Mouse (Mus musculus): Measurements from ENCODE around the gene Lrch1. TPM values are rescaled to one million over a fixed set of nuclear protein-coding genes. Genes with fewer than 3 reads are reported as not detected.

Gene Lrch1
- polyA plus RNA-seq, 1 experiment from 2014 or later, result 10.1 TPM

DNA sequence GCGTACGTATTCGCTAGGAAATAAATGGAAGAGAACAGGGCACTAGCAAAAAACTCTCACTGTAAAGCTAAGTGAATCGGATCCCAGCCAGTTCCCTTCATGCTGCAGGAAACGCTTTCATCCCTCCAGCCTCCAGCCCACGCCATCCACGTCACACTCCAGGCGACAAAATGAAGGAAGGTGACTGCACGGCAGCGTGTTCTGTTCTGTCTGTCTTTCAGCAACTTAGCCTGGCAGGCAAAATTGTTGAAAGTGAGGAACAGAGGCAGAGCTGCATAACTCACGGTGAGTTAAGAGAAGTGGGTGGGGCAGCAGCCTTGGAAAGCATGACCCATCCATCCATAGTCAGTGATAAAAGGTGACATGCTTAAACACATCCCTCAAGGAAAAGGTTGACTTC is 64.5 kb downstream of the Lrch1 start:
- no peaks in the 10 kb centered on the region for H3K36me3 ChIP-seq (replicated peaks; ENCODE audit: control insufficient read depth, insufficient read depth, low read depth, low read length)
- no peaks in the 10 kb centered on the region for H3K27me3 ChIP-seq (ENCODE audit: control insufficient read depth, insufficient read depth, low read length)
- no peaks in the 10 kb centered on the region for H3K9me3 ChIP-seq (replicated peaks; ENCODE audit: control insufficient read depth, low read length)
- no peak overlapping the region for H3K27ac ChIP-seq (replicated peaks; ENCODE audit: low read depth, low read length)
- peaks cover 3% of the 10 kb centered on the region; the same call in 1 of the 2 replicates for H3K4me1 ChIP-seq (ENCODE audit: control insufficient read depth, insufficient read depth, low read length)
- DNase-seq (ENCODE audit: low spot score) (no peak), ATAC-seq (replicated peaks; ENCODE audit: insufficient number of reproducible peaks, low FRiP score, low TSS enrichment, low read depth) (no peak)
- H3K9ac ChIP-seq (replicated peaks; ENCODE audit: low read length), result no peak overlapping the region
- no peak overlapping the region for H3K4me2 ChIP-seq (ENCODE audit: low read depth, low read length)
- 64% methylated on average over 11 of the region's 11 CpGs for WGBS
- no peak overlapping the region for H3K4me3 ChIP-seq (ENCODE audit: low read depth, low read length)

DNA sequence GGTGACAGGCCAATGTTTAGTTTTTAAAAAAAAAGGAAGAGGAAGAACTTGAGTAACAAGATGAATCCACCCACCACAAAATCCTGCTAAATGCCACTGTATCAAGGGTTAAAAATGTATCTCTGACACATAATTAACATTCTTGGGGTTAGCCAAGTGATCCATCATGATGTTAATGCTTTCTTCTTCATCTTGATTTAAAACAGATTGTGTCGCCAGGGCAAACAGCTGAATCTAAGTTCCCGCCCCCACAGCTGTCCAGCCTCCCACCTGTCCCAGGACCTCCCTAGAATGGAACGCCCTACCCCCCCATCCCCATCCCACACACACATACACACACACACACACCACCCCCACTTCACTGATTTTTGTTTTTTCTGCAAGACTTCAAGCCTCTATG is 64.9 kb downstream of the Lrch1 start:
- DNase-seq (ENCODE audit: low spot score), result peak; percentile 39
- H3K4me1 ChIP-seq (ENCODE audit: control insufficient read depth, insufficient read depth, low read length), result peaks cover 3% of the 10 kb centered on the region; the same call in 1 of the 2 replicates
- no peak overlapping the region for H3K9ac ChIP-seq (replicated peaks; ENCODE audit: low read length)
- no peak overlapping the region for H3K4me3 ChIP-seq (ENCODE audit: low read depth, low read length)
- WGBS, result 51% methylated on average over 3 of the region's 3 CpGs
- no peaks in the 10 kb centered on the region for H3K36me3 ChIP-seq (replicated peaks; ENCODE audit: control insufficient read depth, insufficient read depth, low read depth, low read length)
- no peaks in the 10 kb centered on the region for H3K9me3 ChIP-seq (replicated peaks; ENCODE audit: control insufficient read depth, low read length)
- no peak overlapping the region for H3K27ac ChIP-seq (replicated peaks; ENCODE audit: low read depth, low read length)
- no peak overlapping the region for H3K4me2 ChIP-seq (ENCODE audit: low read depth, low read length)
- ATAC-seq (replicated peaks; ENCODE audit: insufficient number of reproducible peaks, low FRiP score, low TSS enrichment, low read depth), result no peak
- no peaks in the 10 kb centered on the region for H3K27me3 ChIP-seq (ENCODE audit: control insufficient read depth, insufficient read depth, low read length)

DNA sequence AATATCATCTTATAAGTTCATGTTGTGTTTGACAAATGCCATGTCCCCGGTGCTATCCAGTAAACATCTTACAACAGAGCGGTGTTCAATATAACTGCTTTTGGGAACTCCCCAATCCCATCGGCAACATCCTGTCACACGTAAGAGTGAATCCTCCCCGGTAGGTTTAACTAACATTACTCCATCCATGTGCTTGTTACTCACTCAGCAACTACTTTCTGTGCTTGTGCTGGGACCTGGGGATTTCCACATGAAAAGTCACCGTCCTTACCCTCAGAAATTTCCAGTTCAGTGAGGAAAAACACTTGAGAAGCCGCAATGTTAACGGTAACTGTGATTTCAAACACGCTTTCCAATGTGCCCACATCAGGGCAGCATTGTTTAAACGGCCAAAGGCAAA is 66.8 kb downstream of the Lrch1 start:
- no peaks in the 10 kb centered on the region for H3K9me3 ChIP-seq (replicated peaks; ENCODE audit: control insufficient read depth, low read length)
- H3K36me3 ChIP-seq (replicated peaks; ENCODE audit: control insufficient read depth, insufficient read depth, low read depth, low read length), result no peaks in the 10 kb centered on the region
- no peak overlapping the region for H3K9ac ChIP-seq (replicated peaks; ENCODE audit: low read length)
- 87% methylated on average over 10 of the region's 10 CpGs for WGBS
- no peak overlapping the region for H3K4me3 ChIP-seq (ENCODE audit: low read depth, low read length)
- no peak overlapping the region for H3K27ac ChIP-seq (replicated peaks; ENCODE audit: low read depth, low read length)
- ATAC-seq (replicated peaks; ENCODE audit: insufficient number of reproducible peaks, low FRiP score, low TSS enrichment, low read depth), result no peak
- H3K27me3 ChIP-seq (ENCODE audit: control insufficient read depth, insufficient read depth, low read length), result no peaks in the 10 kb centered on the region
- peaks cover 3% of the 10 kb centered on the region; the same call in 1 of the 2 replicates for H3K4me1 ChIP-seq (ENCODE audit: control insufficient read depth, insufficient read depth, low read length)
- no peak overlapping the region for H3K4me2 ChIP-seq (ENCODE audit: low read depth, low read length)
- DNase-seq (ENCODE audit: low spot score), result no peak

DNA sequence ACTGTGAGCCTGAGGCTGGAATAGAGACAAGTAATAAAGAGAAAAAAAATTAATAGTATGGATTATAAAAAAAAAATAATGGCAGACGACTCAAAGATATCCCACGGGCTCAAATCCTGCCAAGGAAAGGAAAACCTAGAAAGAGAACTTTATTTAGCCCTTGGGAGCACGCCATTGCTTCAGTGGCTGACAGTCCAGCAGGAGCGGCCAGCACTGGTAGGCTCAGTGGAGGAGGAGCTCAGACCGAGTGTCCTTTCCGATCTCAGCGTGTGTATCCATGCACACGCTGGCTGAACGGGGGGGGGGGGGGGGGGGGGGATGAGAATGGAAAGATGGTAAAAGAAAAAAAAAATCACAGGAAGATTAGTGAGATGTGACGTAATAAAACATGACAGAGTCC is 68.2 kb downstream of the Lrch1 start:
- WGBS, result 83% methylated on average over 9 of the region's 10 CpGs
- H3K4me3 ChIP-seq (ENCODE audit: low read depth, low read length), result no peak overlapping the region

DNA sequence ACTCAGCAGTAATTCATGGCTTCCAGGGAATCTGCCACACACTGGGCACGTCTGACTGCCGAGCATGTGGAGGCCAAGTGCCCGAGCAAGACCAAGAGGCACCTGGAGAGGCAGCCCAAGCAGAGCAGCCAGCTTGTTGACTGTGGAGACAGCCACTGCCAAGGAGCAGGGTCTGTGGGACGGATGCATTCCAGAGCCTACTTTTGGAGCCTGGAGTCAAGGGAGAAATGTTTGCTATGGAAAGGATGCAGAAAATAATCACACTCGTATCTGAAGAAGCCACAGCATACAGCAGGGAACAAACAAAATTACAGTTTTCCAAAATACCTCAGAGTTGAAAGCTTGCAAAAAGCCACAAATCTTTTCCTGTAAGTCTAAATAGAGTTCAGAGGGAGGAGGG is 70.4 kb downstream of the Lrch1 start:
- 65% methylated on average over 5 of the region's 5 CpGs for WGBS
- Histone ChIP-seq H3K9ac (replicated peaks; ENCODE audit: low read length) (no peak overlapping the region), H3K9me3 (replicated peaks; ENCODE audit: control insufficient read depth, low read length) (no peaks in the 10 kb centered on the region), H3K4me2 (ENCODE audit: low read depth, low read length) (no peak overlapping the region), H3K4me3 (ENCODE audit: low read depth, low read length) (no peak overlapping the region), H3K36me3 (replicated peaks; ENCODE audit: control insufficient read depth, insufficient read depth, low read depth, low read length) (no peaks in the 10 kb centered on the region), H3K27me3 (ENCODE audit: control insufficient read depth, insufficient read depth, low read length) (no peaks in the 10 kb centered on the region), H3K4me1 (ENCODE audit: control insufficient read depth, insufficient read depth, low read length) (no peaks in the 10 kb centered on the region), H3K27ac (replicated peaks; ENCODE audit: low read depth, low read length) (no peak overlapping the region)
- DNase-seq (ENCODE audit: low spot score) (no peak), ATAC-seq (replicated peaks; ENCODE audit: insufficient number of reproducible peaks, low FRiP score, low TSS enrichment, low read depth) (no peak)

More for the DNA sequence above, 68.2 kb downstream of the Lrch1 start:
- Histone ChIP-seq H3K9me3 (replicated peaks; ENCODE audit: control insufficient read depth, low read length) (no peaks in the 10 kb centered on the region), H3K27ac (replicated peaks; ENCODE audit: low read depth, low read length) (no peak overlapping the region), H3K4me2 (ENCODE audit: low read depth, low read length) (no peak overlapping the region), H3K9ac (replicated peaks; ENCODE audit: low read length) (no peak overlapping the region), H3K36me3 (replicated peaks; ENCODE audit: control insufficient read depth, insufficient read depth, low read depth, low read length) (no peaks in the 10 kb centered on the region), H3K27me3 (ENCODE audit: control insufficient read depth, insufficient read depth, low read length) (no peaks in the 10 kb centered on the region), H3K4me1 (ENCODE audit: control insufficient read depth, insufficient read depth, low read length) (peaks cover 3% of the 10 kb centered on the region; the same call in 1 of the 2 replicates)
- ATAC-seq (replicated peaks; ENCODE audit: insufficient number of reproducible peaks, low FRiP score, low TSS enrichment, low read depth) (no peak), DNase-seq (ENCODE audit: low spot score) (no peak)

DNA sequence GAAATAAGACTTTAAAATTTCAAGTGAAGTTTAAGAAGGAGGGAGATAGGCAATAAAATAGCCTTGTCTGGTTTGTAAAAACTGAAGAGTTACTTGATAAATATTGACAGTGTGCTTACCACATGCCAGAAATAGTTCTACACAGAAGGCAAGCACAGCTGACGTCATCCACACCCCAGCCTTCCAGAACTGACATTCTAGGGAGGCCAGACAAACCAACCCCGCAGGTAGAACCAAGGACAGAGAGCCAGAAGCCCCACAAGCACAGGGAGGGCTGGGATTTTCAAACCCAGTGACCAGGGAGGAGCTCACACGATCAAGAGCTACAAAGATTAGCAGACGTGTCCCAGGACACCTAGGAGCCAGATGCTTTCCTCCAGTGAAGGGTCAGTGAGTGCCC is 76.5 kb downstream of the Lrch1 start:
- ATAC-seq (replicated peaks; ENCODE audit: insufficient number of reproducible peaks, low FRiP score, low TSS enrichment, low read depth), result no peak
- WGBS, result 67% methylated on average over 4 of the region's 4 CpGs
- no peaks in the 10 kb centered on the region; the same call in 1 of the 2 replicates for H3K4me1 ChIP-seq (ENCODE audit: control insufficient read depth, insufficient read depth, low read length)
- H3K27ac ChIP-seq (replicated peaks; ENCODE audit: low read depth, low read length), result no peak overlapping the region
- H3K36me3 ChIP-seq (replicated peaks; ENCODE audit: control insufficient read depth, insufficient read depth, low read depth, low read length), result no peaks in the 10 kb centered on the region
- no peaks in the 10 kb centered on the region for H3K9me3 ChIP-seq (replicated peaks; ENCODE audit: control insufficient read depth, low read length)
- DNase-seq (ENCODE audit: low spot score), result no peak
- no peak overlapping the region for H3K4me2 ChIP-seq (ENCODE audit: low read depth, low read length)
- no peaks in the 10 kb centered on the region for H3K27me3 ChIP-seq (ENCODE audit: control insufficient read depth, insufficient read depth, low read length)
- H3K4me3 ChIP-seq (ENCODE audit: low read depth, low read length), result no peak overlapping the region
- H3K9ac ChIP-seq (replicated peaks; ENCODE audit: low read length), result no peak overlapping the region

DNA sequence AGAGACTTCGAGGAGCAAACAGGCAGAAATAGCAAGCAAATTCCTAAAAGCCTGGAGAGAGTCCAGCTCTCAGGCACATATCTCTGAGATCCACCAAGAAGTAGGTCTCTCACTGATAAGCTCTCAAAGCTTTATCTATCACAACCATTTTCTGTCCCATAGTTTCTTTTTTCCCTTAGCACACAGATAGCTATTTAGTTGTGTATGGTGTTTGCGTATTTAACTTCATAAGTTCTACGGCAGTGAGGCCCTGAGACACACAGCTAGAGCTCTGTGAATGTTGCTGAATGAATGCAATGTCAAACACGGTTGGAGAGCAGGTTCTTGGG is 78.8 kb downstream of the Lrch1 start:
- H3K4me1 ChIP-seq (ENCODE audit: control insufficient read depth, insufficient read depth, low read length), result no peaks in the 10 kb centered on the region; the same call in 1 of the 2 replicates
- no peak for ATAC-seq (replicated peaks; ENCODE audit: insufficient number of reproducible peaks, low FRiP score, low TSS enrichment, low read depth)
- no peaks in the 10 kb centered on the region for H3K9me3 ChIP-seq (replicated peaks; ENCODE audit: control insufficient read depth, low read length)
- no peaks in the 10 kb centered on the region for H3K36me3 ChIP-seq (replicated peaks; ENCODE audit: control insufficient read depth, insufficient read depth, low read depth, low read length)
- 81% methylated on average over 4 of the region's 4 CpGs for WGBS
- H3K27me3 ChIP-seq (ENCODE audit: control insufficient read depth, insufficient read depth, low read length), result no peaks in the 10 kb centered on the region
- DNase-seq (ENCODE audit: low spot score), result no peak
- no peak overlapping the region for H3K9ac ChIP-seq (replicated peaks; ENCODE audit: low read length)
- no peak overlapping the region for H3K4me3 ChIP-seq (ENCODE audit: low read depth, low read length)
- no peak overlapping the region for H3K4me2 ChIP-seq (ENCODE audit: low read depth, low read length)
- no peak overlapping the region for H3K27ac ChIP-seq (replicated peaks; ENCODE audit: low read depth, low read length)

DNA sequence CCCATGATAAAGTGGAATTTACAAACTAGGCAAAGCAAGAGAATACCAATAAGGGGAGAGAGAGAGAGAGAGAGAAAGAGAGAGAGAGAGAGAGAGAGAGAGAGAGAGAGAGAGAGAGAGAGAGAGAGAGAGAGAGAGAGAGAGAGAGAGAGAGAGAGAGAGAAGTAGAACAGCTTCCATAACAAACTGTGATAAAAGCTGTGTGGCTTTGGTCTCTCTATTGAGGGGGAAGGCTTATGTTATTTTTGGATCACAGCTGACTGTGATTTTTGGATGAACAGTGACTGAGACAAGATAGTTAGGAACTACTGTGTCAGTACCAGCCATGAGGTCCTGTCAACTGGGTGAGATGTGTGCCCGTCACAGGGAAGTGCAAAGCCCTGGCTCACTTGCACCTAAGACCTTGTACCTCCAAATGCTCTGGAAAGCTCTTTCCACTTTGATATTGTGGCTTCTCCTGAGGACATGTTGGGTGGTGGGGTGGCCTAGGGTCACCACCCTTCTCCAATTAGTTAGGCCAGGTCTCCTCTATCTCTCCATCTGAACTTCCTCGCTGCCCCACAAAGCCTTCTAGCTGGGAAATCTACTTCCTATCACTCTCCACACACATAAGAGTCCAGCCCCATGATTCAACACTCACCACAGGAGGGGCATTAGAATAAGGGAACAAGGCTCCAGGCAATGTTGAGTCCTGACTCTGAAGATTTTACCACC is 79.3 kb downstream of the Lrch1 start:
- WGBS, result 75% methylated on average over 2 of the region's 2 CpGs
- no peak overlapping the region for H3K4me2 ChIP-seq (ENCODE audit: low read depth, low read length)
- H3K4me3 ChIP-seq (ENCODE audit: low read depth, low read length), result no peak overlapping the region
- no peaks in the 10 kb centered on the region; the same call in 1 of the 2 replicates for H3K4me1 ChIP-seq (ENCODE audit: control insufficient read depth, insufficient read depth, low read length)
- ATAC-seq (replicated peaks; ENCODE audit: insufficient number of reproducible peaks, low FRiP score, low TSS enrichment, low read depth) (no peak), DNase-seq (ENCODE audit: low spot score) (no peak)
- no peaks in the 10 kb centered on the region for H3K36me3 ChIP-seq (replicated peaks; ENCODE audit: control insufficient read depth, insufficient read depth, low read depth, low read length)
- no peaks in the 10 kb centered on the region for H3K27me3 ChIP-seq (ENCODE audit: control insufficient read depth, insufficient read depth, low read length)
- H3K9me3 ChIP-seq (replicated peaks; ENCODE audit: control insufficient read depth, low read length), result no peaks in the 10 kb centered on the region
- H3K9ac ChIP-seq (replicated peaks; ENCODE audit: low read length), result no peak overlapping the region
- no peak overlapping the region for H3K27ac ChIP-seq (replicated peaks; ENCODE audit: low read depth, low read length)
